Mouse (Mus musculus) neural tube, embryonic 11.5 days (tissue): ENCODE measurements around the gene Mccc1. TPM values are rescaled to one million over a fixed set of nuclear protein-coding genes. Genes with fewer than 3 reads are reported as not detected.

Experiments used
- ATAC-seq: fragments of 200-750 bp; cut with Nextera tagmentation; 2 replicates; pipeline ENCODE4 v1.8.0; 2017; ENCODE audit warnings: moderate number of reproducible peaks, mild to moderate bottlenecking, moderate TSS enrichment, moderate library complexity; ENCODE audit not compliant: insufficient read depth, low FRiP score, low TSS enrichment
- DNase-seq: peaks from one replicate; pipeline ENCODE4 v3.0.0-alpha.2; 2015; ENCODE audit warnings: low spot score
- H3K27ac ChIP-seq: fragments of 300-500 bp; sonication (generic); 2 replicates; pipeline ENCODE4 v1.5.1; 2014; ENCODE audit warnings: low read depth, mild to moderate bottlenecking, low read length
- H3K27me3 ChIP-seq: fragments of 300-500 bp; sonication (generic); 2 replicates; pipeline ENCODE4 v1.6.1; 2014; ENCODE audit warnings: mild to moderate bottlenecking, low read length, mixed read lengths; ENCODE audit not compliant: control insufficient read depth, insufficient read depth
- H3K36me3 ChIP-seq: fragments of 300-500 bp; sonication (generic); 2 replicates; pipeline ENCODE4 v1.6.1; 2014; ENCODE audit warnings: mild to moderate bottlenecking, low read length, moderate library complexity, mixed read lengths; ENCODE audit not compliant: control insufficient read depth, insufficient read depth
- H3K4me1 ChIP-seq: fragments of 300-500 bp; sonication (generic); 2 replicates; pipeline ENCODE4 v1.6.1; 2014; ENCODE audit warnings: low read length, mixed read lengths; ENCODE audit not compliant: control insufficient read depth, insufficient read depth
- H3K4me2 ChIP-seq: fragments of 300-500 bp; sonication (generic); 2 replicates; pipeline ENCODE4 v1.6.1; 2014; ENCODE audit warnings: low read depth, mild to moderate bottlenecking, moderate library complexity
- H3K4me3 ChIP-seq: fragments of 300-500 bp; sonication (generic); 2 replicates; pipeline ENCODE4 v1.5.1; 2014; ENCODE audit warnings: low read depth, low read length
- H3K9ac ChIP-seq: fragments of 300-500 bp; sonication (generic); 2 replicates; pipeline ENCODE4 v1.6.1; 2014; ENCODE audit warnings: mild to moderate bottlenecking, low read length
- H3K9me3 ChIP-seq: fragments of 300-500 bp; sonication (generic); 2 replicates; pipeline ENCODE4 v1.6.1; 2016; ENCODE audit warnings: low read length; ENCODE audit not compliant: control insufficient read depth
- WGBS: fragments of 180-500 bp; shearing (Covaris S2); extraction: QIAGEN DNeasy Blood & Tissue Kit; methylation state at CpG from one replicate; pipeline ENCODE4 v1.1.7; 2014; 5-methylcytosine and 5-hydroxymethylcytosine counted together
- polyA plus RNA-seq: library from polyadenylated mRNA; unstranded; fragments of >200 nt; fragmentation: Nextera tagmentation; extraction: Ambion mirVana; gene quantifications from 2 replicates; pipeline ENCODE4 v1.2.1, GENCODE M21; 2014

Gene Mccc1
- polyA plus RNA-seq, 1 experiment from 2014 or later, result 37.1 TPM

DNA sequence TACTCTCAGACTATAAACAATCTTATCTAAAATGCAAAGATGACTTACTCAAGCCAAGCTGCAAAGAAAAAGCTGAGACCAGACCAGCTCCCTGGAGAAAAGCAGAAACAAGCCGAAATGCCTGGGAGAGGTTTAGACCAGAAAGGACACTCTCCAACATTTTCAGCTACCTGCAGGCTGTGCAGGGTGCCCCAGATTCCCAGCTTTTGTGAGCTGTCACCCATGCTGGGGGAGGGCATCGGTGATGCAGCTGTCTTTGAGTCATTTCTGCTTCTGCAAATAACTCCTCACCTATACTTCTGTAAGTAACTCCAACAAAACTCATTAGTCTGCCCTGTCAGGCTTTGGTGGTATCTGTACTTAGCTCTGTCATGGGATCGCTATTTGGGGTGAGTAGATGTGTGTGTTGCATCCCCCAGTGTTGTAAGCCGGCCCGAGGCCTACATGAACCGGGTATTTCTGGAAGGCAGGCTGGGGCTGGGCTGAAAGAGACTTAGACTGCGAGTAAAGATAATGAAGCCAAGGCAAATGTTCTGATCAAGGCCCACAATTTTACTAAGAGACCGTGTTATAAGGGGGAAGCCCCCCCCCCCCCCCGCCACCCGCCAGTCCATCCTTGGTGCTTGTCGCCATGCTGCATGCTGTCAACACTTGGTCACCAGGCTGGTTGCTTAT is 45.4 kb downstream of the Mccc1 start:
- Histone ChIP-seq H3K4me2 (no peak overlapping the region), H3K9ac (no peak overlapping the region), H3K4me1 (no peaks in the 10 kb centered on the region), H3K36me3 (no peaks in the 10 kb centered on the region), H3K9me3 (no peaks in the 10 kb centered on the region), H3K27me3 (no peaks in the 10 kb centered on the region), H3K27ac (no peak overlapping the region), H3K4me3 (no peak overlapping the region)
- ATAC-seq (no peak), DNase-seq (no peak)
- 93% methylated on average over 9 of the region's 11 CpGs for WGBS

- no peak overlapping the region for H3K9ac ChIP-seq
These were observed 46.7 kb downstream of the Mccc1 start for GRCm38 (mm10) chr3:35953816-35954215.

GRCm38 (mm10) chr3:35953184-35953583 is 47.3 kb downstream of the Mccc1 start:
- Histone ChIP-seq H3K4me2 (no peak overlapping the region), H3K27me3 (no peaks in the 10 kb centered on the region), H3K9ac (no peak overlapping the region), H3K9me3 (no peaks in the 10 kb centered on the region), H3K4me3 (no peak overlapping the region), H3K27ac (no peak overlapping the region), H3K36me3 (no peaks in the 10 kb centered on the region), H3K4me1 (no peaks in the 10 kb centered on the region)
- WGBS, result 33% methylated on average over 1 of the region's 1 CpGs
- ATAC-seq (no peak), DNase-seq (no peak)

More at GRCm38 (mm10) chr3:35953816-35954215, 46.7 kb downstream of the Mccc1 start:
- H3K9me3 ChIP-seq, result no peaks in the 10 kb centered on the region
- H3K27ac ChIP-seq, result no peak overlapping the region
- 94% methylated on average over 6 of the region's 6 CpGs for WGBS
- no peaks in the 10 kb centered on the region for H3K36me3 ChIP-seq
- no peak overlapping the region for H3K4me3 ChIP-seq
- no peaks in the 10 kb centered on the region for H3K27me3 ChIP-seq
- no peak for ATAC-seq
- DNase-seq, result no peak
- no peak overlapping the region for H3K4me2 ChIP-seq
- no peaks in the 10 kb centered on the region for H3K4me1 ChIP-seq

- DNase-seq (no peak), ATAC-seq (no peak)
- WGBS, result 82% methylated on average over 7 of the region's 7 CpGs
These were observed 52.3 kb downstream of the Mccc1 start for GRCm38 (mm10) chr3:35948197-35948596.

GRCm38 (mm10) chr3:35940520-35941135 is 59.9 kb downstream of the Mccc1 start:
- H3K4me2 ChIP-seq, result no peak overlapping the region
- no peaks in the 10 kb centered on the region for H3K36me3 ChIP-seq
- WGBS, result 84% methylated on average over 4 of the region's 4 CpGs
- ATAC-seq, result no peak
- H3K4me3 ChIP-seq, result no peak overlapping the region
- no peaks in the 10 kb centered on the region for H3K27me3 ChIP-seq
- no peak for DNase-seq
- H3K4me1 ChIP-seq, result no peaks in the 10 kb centered on the region
- no peaks in the 10 kb centered on the region for H3K9me3 ChIP-seq
- H3K9ac ChIP-seq, result no peak overlapping the region
- no peak overlapping the region for H3K27ac ChIP-seq

More at GRCm38 (mm10) chr3:35948197-35948596, 52.3 kb downstream of the Mccc1 start:
- no peak overlapping the region for H3K4me3 ChIP-seq
- no peaks in the 10 kb centered on the region for H3K9me3 ChIP-seq
- H3K4me1 ChIP-seq, result no peaks in the 10 kb centered on the region
- H3K36me3 ChIP-seq, result no peaks in the 10 kb centered on the region
- H3K27ac ChIP-seq, result no peak overlapping the region
- H3K4me2 ChIP-seq, result no peak overlapping the region
- no peak overlapping the region for H3K9ac ChIP-seq
- H3K27me3 ChIP-seq, result no peaks in the 10 kb centered on the region

DNA sequence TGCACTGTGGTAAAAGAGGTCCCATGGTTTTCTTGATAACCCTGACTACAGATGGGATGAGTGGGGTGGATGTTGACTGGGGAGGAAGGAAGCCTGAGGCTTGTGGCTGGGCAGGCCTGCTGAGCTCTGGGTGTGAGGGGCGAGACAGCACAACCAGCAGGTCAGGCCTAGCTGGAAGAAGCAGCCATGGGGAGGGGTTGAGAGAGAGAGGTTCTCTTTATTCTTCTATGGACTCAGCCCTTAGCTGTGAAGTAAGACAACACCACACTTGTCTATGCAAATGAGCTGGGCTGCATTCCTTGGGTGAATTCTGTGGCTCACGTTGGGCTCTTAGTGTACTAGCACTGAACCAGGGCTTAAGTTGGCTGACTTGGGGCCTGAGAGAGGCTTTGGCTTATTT is 60.4 kb downstream of the Mccc1 start:
- DNase-seq (no peak), ATAC-seq (no peak)
- Histone ChIP-seq H3K36me3 (no peaks in the 10 kb centered on the region), H3K4me1 (no peaks in the 10 kb centered on the region), H3K4me2 (no peak overlapping the region), H3K9me3 (no peaks in the 10 kb centered on the region), H3K4me3 (no peak overlapping the region), H3K27ac (no peak overlapping the region), H3K27me3 (no peaks in the 10 kb centered on the region), H3K9ac (no peak overlapping the region)
- WGBS, result 33% methylated on average over 2 of the region's 2 CpGs

- DNase-seq, result no peak
- Histone ChIP-seq H3K9me3 (no peaks in the 10 kb centered on the region), H3K4me3 (no peak within 1 kb of the TSS), H3K27me3 (no peaks in the 10 kb centered on the region), H3K4me2 (no peak within 1 kb of the TSS), H3K4me1 (0 out of 2 replicates have a peak, but pooled peaks cover 5% of the 10 kb centered on the region), H3K9ac (no peak within 1 kb of the TSS), H3K36me3 (no peaks in the 10 kb centered on the region), H3K27ac (no peak within 1 kb of the TSS)
- ATAC-seq, result no peak
- 94% methylated on average over 6 of the region's 6 CpGs for WGBS
These were observed 63.1 kb downstream of the Mccc1 start, which contains the start of gene Dcun1d1 for GRCm38 (mm10) chr3:35937345-35937744. Gene Dcun1d1, minus strand, starts transcription at chr3:35937445.

- no peak overlapping the region for H3K27ac ChIP-seq
- 2% methylated on average over 14 of the region's 14 CpGs for WGBS
- ATAC-seq, result no peak
These were observed 67.1 kb downstream of the Mccc1 start for GRCm38 (mm10) chr3:35933405-35933777.

More at GRCm38 (mm10) chr3:35933405-35933777, 67.1 kb downstream of the Mccc1 start:
- peak overlapping the region; percentile 89 for H3K4me2 ChIP-seq
- peak overlapping the region; percentile 59 for H3K4me3 ChIP-seq
- no peaks in the 10 kb centered on the region for H3K27me3 ChIP-seq
- DNase-seq, result peak; percentile 70
- peak overlapping the region; percentile 86 for H3K9ac ChIP-seq
- H3K9me3 ChIP-seq, result no peaks in the 10 kb centered on the region
- peaks cover 10% of the 10 kb centered on the region; the same call in 1 of the 2 replicates for H3K4me1 ChIP-seq
- H3K36me3 ChIP-seq, result no peaks in the 10 kb centered on the region
